Mouse (Mus musculus): Measurements from ENCODE around the gene Tbc1d22b.

Tbc1d22b gene

DNA sequence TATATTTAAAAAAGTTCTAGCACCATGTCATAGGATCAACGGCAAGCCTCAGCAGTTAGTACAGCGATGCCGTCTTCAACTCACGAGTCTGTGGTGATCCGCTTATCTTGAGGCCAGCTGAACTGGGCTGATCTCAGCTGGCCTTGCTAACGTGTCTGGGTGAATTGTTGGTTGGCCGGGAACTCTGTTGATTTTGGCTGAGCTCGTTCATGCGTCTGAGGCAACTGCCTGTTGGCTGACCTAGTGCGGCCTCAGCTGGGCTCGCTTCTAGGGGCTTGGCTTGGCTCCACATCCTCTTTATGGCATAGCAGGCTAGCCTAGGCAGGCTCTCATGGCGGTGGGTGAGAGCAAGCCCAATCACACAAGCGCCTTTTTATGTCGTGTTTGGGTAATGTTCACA is 8.2 kb upstream of the Tbc1d22b start:
- DNase-seq (ENCODE audit: low read depth, low spot score) = peak; percentile 91

DNA sequence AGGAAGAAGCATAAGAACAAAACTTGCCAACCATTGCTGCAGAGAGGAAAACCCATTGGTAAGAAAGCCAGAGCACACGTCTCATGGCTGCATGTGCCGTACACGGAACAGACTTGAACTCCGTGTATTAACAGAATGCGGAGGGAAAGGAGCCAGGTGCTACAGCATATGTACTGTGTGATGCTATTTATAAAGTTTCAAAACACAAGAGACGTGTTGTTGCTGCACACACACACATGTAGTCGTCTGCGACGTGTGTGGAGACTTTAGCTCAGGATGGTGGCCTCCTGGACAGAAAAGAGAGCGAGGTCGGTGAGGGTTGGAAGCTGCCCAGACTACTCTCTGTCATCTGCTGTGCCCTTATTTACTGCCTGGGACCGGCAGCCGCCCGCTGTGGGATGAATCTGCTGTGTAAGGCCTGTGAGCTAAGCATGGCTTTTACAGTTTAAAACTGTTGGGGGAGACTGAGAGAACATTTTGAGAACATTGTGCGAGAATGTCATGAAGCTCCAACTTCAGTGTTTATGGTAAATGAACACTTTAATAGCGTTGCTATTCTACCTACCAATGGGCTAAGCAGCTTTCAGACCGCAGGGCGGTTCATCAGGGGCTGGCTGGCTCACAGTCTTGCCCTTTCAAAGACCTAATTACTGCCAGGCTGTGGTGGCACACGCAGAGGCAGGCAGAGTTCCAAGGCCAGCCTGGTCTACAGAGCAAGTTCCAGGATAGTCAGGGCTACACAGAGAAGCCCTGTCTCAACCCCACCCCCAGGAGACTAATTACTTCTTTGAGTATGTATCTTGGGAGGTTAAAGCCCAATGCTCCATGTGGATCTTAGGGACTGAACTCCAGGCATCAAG is 6.5 kb upstream of the Tbc1d22b start:
- DNase-seq (ENCODE audit: low read depth, low spot score) = no peak

DNA sequence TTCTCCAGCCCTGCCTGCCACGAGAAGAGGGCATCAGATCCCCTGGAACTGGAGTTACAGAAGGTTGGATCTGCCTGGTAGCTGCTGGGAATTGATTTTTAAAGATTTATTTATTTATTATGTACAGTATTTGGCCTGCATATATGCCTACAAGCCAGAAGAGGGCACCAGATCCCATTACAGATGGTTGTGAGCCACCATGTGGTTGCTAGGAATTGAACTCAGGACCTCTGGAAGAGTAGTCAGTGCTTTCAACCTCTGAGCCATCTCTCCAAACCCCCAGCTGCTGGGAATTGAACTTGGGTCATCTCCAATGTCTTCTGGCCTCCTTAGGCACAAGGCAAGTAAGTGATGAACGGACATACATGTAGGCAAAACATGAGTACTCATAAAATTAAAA is 5.5 kb upstream of the Tbc1d22b start:
- DNase-seq (ENCODE audit: low read depth, low spot score) = no peak

DNA sequence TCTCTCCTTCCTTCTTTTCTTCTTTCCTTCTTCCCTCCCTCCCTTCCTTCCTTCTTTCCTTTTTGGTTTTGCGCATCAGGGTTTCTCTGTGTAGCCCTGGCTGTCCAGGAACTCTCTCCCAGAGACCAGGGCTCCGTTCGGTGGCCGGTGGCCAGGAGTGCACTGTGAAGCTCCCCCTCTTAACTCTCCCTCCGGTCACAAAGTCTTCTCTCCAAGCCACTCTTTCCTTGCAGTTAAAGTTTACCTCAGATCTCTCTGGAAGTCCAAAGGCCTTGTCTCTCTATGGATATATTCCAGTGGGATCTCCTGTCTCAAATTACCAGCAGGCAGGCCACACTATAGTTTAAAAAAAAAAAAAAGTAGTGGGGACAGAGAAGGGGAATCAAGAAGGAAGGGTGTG is 4.3 kb upstream of the Tbc1d22b start:
- no peak for DNase-seq (ENCODE audit: low read depth, low spot score)

DNA sequence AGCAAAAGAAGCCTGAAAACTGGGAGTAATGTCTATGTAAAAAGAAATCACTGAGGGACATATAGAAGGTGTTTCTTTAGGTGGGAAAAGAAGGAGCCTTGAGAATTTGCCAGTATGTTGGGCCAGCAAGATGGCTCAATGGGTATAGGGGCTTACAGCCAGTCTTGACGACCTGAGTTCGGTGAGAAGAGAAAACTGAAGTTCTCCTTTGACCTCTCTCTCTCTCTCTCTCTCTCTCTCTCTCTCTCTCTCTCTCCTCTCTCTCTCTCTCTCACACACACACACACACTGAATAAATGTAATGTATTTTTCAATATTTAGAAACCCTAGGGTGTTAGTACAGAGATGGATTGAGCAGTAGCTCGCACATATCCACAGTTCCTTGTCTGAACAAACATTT is 1.1 kb upstream of the Tbc1d22b start:
- DNase-seq (ENCODE audit: low read depth, low spot score) = no peak

DNA sequence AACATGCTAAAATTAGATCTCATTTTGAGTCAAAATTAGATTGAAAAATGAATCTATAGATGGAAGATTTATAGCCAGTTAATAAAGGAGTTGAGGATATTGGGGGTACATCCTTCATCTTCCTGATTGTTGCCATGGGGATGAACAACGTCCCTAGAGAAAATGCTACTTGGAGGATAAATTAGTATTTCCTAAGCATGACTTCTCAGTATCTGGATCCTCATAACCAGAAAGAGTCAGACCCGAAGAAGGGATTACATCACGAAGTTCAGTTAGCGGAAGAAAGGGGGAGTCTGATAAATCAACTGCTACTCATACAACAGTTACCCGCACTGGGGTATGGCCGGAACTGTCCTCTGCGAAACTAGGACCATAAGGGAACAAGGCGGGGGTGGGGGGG is 591 bp upstream of the Tbc1d22b start:
- DNase-seq (ENCODE audit: low read depth, low spot score) = no peak

DNA sequence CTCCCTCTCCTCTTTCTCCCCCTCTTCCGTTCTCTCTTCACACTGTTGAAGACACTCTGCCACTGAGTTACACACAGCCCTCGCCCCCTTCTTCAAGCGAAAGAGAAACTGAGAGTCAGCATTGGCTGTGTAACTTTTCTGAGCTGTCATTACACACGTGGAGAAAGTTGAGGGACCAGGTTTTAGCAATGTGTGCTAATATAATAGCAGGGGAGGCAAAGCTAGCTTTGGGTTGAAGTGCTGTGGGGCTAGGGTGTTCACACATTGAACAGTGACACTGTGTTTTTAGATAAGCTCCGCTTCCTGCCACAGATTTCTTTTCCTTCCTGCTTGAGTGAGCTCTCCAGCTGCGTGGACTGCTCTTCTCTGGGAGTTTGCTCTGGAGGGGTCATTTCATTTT is 1.4 kb downstream of the Tbc1d22b start:
- no peak for DNase-seq (ENCODE audit: low read depth, low spot score)

DNA sequence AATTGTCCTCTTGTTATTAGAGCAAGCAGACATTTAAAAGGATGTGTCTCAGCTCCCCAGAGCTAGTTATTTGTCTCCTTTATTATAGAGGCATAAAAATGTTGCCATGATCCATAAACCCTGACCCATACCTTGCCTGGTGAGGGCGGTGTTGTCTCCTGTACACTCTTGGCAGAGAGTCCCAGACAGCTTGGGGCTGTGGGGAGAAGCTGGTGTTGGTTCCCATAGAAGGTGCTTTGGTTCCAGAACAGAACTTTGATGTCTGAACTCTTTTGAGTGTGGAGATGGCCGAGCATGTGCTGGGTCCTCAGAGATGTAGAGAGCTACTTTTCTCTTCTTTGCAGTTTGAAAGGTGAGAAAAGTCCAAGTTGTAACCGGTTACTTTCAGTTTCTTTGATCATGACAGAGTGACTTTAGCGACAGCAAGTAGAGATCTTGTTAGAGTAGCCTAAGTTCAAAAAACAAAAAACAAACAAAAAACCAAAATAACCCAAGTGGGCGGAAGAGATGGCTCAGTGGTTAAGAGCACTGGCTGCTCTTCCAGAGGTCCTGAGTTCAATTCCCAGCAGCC is 2.7 kb downstream of the Tbc1d22b start, which contains the start of gene Tmem217:
Tmem217 (minus strand) TSS at position 224 of the 571 bp plus-strand sequence.
- no peak for DNase-seq (ENCODE audit: low read depth, low spot score)

DNA sequence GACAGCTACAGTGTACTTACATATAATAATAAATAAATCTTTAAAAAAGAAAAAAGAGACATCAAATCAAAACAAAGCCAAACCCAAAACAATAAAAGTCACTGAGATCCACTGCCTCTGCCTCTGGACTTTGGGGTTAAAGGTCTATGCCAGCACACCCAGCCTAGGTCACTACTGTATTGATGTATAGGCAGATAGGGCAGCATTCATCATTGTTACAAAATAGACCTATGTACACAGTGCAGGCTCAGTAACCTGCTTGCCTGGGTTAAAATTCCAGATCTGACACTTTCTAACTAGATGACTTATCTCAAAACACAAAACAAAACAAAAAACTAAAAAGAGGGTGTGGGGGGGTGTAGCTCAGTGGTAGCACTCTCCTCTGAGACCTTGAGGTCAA is 4.6 kb downstream of the Tbc1d22b start:
- DNase-seq (ENCODE audit: low read depth, low spot score) = no peak

DNA sequence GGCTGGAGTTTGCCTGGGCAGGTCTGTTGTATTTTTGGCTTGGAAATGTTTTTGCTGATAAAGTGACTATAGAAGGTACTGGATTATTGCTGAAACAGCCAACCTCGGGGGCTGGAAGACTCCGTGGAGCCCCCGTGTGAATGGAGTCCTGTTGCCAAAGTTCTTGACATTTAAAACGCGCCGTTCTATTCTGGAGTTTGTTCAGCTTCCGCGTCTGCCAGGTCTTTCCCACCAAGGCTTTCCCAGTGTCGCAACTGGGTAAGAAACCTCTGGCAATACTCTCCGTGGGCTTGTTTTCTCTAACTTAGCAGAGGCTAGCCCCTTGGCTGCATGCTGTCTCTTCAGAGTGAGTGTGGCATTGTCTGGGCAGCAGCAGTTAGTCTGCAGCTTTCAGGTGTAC is 6.9 kb downstream of the Tbc1d22b start:
- no peak for DNase-seq (ENCODE audit: low read depth, low spot score)

DNA sequence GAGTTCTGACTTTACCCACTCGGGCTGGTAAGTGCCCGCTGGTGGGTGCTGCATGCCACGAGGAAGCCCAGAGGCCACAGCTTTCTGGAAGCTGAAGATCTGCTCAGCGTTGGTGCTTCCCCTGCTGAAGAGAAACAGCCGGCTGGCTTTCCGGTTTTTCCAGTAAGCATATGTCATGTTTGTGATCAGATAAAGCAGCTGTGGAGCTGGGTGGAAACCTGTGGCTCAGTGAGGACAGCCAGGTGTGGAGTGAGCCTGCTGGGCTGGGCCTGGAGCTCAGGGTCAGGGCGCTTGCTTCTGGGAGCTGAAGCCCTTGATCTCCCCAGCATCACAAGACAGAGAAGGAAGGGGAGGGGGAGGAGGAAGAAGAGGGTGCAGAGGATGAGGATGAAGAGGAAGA is 7.3 kb downstream of the Tbc1d22b start:
- no peak for DNase-seq (ENCODE audit: low read depth, low spot score)

DNA sequence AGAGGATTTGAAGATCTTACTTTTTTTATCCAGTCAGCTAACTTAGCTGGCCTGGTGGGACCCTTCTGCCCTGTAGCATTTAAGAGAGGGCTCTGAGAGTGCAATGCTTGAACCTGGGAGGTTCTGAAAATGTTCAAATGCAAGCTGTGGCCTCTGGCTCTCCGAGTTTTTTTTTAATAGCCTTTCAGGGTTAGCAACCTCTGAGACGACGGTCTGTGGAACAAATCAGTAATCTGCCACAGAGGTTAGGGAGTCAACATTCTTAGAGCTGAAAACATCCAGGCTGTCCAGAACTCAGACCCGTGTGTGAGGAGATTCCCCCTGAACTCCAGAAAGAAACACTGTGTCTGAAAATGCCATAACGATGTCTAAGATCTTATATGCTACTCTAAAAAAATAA is 8.9 kb downstream of the Tbc1d22b start:
- no peak for DNase-seq (ENCODE audit: low read depth, low spot score)

DNA sequence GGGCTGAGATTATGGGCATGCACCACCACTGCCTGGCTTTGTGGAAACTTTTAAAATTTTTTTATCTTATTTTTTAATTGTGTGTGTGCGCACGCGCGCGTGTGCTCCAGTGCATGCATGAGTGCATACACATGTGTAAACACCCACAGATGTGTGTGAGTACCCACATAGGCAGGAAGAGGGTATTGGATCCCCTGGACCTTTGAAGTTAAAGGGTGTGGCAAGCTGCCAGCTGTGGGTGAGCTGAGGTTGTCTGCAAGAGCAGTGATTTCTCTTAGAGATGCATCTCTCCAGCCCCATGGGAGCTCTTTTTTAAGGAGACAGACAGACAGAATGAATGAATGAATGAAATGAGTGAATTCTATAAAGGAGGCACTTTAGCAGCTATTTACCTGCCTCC is 15.9 kb downstream of the Tbc1d22b start:
- DNase-seq (ENCODE audit: low read depth, low spot score) = no peak

DNA sequence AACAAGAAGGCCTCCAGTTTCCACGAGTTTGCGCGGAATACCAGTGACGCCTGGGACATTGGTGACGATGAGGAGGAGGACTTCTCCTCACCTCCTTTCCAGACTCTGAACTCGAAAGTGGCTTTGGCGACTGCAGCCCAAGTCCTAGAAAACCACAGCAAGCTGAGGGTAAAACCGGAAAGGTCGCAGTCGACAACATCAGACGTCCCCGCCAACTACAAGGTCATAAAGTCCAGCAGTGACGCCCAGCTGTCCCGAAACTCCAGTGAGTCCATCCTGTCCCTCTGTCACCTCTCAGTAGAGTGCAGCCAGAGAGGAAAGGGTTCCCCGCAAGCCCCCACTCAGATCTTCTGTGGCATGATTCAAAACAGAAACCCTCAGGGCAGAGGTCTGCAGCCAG is 18.9 kb downstream of the Tbc1d22b start:
- DNase-seq (ENCODE audit: low read depth, low spot score) = no peak

DNA sequence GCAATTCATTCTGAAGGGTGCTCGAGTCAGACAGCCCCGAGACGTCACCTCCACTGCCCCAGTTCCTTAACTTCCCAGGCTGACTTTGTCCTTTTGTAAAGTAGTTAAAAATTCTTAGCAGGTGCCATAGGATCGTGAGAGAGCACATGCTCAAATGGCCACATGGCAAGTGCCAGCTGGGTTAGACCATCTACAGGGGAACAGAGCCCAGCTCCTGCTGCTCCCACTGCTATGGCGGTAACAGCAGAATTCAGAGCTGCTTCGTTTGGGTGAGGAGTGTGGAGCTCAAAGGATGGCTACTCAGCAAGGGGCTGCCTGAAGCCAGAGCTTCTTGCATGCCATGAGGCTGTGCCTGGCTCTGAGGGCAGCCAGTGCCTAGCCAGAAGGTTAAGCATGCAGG is 20.2 kb downstream of the Tbc1d22b start:
- no peak for DNase-seq (ENCODE audit: low read depth, low spot score)

DNA sequence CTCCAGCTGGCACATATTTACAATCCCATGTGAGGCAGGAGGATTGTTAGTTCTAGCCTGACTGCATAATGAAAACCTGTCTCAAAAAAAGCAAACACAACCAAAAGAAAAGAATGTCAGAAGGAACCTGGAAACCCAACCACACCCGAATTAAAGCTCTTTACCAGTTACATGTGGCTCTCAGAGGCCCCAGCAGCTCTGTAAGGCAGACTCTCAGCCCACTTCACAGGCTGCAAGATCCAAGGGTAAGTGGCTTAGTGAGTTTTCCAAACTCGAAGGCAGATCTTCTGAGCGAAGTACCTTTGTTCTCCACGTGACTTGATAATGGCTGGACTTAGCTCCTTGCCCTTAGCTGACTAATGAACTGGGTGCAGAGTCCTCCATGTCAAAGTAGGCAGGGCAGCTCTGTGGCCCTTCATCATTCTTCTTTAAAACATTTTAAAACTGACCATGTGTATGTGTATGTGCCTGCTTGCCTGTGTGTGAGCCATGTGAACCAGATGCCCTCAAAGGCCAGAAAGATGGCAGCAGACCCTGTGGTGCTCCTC is 30.1 kb downstream of the Tbc1d22b start:
- no peak for DNase-seq (ENCODE audit: low read depth, low spot score)

DNA sequence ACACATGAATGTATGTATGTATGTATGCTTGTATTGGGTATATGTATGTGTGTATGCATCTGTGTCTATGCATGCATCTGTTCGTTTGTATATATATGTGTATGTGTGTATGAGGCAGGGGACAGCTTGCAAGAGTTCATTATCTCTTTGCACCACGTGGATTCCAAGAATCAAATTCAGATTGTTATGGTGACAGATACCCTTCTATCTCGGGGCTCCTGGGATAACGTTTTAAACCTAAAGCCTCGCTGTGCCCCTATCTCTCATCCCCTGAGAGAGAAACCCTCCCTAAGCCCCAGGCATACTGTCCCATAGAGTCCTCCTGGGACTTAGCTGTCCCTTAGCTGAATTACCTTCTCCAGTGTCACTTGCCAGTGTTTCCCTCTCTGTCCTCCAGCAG is 34.0 kb downstream of the Tbc1d22b start:
- no peak for DNase-seq (ENCODE audit: low read depth, low spot score)

DNA sequence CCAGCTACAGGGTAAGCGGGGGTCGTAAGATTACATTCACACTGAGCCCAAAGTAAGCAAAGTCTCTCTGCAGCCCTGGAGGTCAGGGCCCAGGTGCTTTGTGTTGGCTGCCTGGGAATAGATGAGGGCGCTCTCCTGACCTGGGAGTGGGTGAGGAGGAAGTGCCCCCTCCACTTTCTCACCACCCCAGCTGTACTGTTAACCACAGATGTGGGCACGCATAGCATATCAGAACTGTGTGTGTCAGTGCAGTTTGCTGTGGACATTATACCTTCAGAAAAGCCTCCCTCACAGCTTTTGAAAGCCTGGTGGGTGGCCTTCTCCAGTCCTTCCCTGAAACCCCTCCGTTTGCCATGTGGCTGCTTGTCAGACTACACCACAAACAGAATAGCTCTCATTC is 34.7 kb downstream of the Tbc1d22b start:
- no peak for DNase-seq (ENCODE audit: low read depth, low spot score)

DNA sequence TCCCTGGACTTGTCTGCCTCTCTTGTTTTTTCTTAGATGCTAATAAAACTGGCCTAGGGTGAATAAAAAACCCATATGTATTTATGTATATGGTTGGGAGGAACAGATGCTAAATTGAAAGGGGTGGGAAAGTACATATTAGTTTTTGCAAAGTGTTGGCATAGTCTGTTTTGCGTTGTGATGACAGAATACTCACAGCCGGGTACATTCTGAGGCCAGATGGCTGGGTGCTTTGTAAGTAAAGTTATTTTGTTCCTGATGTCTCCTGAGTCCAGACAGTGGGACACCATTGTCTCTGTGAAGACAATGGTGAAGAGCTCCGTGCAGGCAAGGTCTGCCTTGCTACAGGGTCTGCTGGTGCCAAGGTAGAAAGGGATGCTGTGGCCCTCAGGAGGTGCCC is 35.2 kb downstream of the Tbc1d22b start:
- no peak for DNase-seq (ENCODE audit: low read depth, low spot score)

DNA sequence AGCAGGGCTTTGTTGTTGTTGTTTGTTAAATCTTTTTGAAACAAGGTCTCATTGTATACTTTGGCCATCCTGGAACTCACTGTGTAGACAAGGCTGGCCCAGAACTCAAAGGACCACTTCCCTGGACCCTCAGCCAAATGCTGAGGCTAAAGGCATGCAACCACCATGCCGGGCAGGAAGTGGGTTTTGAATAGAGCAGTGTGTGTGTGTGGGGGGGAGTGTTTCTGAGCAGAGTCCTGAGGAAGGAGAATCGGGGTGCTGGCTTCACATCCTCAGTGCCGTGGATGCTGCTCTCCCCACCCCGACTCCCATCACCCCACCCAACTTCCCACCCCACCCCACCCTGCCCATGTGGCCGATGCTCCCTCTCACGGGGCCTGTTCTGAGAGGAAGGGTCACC is 35.9 kb downstream of the Tbc1d22b start:
- no peak for DNase-seq (ENCODE audit: low read depth, low spot score)

DNA sequence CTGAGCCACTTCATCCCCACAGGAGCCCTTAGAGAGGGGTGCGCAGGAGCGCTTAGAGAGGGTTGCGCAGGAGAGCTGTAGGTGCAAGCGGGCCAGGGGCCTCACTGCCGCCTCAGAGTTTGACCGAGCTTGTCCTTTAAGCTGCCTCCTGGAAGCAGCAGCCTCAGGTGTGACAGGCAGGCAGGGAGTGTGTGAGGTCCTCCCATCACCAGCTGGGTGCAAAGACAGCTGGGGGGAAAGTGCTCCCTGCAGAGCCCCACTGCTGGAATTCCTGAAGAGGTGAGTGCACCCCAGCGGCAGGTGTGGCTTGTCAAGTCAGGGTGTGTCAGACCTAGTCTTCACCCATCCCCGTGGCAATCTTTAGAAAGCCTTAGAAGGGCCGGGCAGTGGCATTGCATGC is 37.3 kb downstream of the Tbc1d22b start:
- DNase-seq (ENCODE audit: low read depth, low spot score) = no peak

DNA sequence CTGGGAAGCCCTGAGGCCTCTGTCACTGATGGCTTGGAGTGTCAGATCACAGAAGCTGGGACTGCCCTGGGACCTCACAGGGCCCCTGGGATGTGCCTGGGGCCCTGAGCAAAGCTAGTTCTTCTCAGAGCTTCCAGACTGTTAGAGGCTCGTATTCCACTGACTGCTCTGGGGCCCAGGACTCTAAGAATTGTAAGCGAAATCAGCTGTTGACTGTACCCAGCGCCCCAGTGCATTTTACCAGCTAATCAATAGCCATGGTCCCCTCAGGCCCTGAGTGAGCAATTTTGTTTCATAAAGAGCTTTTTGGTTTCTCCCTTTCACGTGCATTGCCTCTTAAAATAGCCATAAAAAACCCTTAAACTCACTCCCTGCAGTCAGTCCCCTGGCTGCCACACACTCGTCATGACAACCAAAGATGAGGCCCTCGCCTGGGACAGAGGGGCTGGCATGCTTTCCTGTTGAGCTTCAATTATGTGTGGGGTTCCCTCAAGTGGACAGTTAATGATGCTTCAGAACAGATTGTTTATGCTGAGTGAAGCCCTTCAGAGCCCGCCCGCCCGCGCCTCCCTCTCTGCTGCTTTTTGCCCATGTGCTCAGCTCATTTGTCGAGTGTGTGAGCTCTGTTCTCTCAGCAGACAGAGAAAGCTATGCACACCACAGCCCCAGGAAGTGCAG is 39.8 kb downstream of the Tbc1d22b start:
- no peak for DNase-seq (ENCODE audit: low read depth, low spot score)
